Mouse (Mus musculus) cerebellum, adult (tissue): ENCODE measurements at regions not wholly inside any gene's neighbourhood (a gene's known extent, or its start where the extent isn't known, plus 50 kb on each side); places are given as distances from the start of the nearest gene placed in this dataset.

ENCODE experiments used
- ATAC-seq: cut with Nextera tagmentation; 2 replicates; pipeline ENCODE4 v1.9.2; 2017; ENCODE audit warnings: mild to moderate bottlenecking, moderate library complexity, mixed read lengths; ENCODE audit not compliant: insufficient number of reproducible peaks, low FRiP score, low TSS enrichment

GRCm38 (mm10) chr10:21672171-21672570 lies 79.2 kb downstream of the 1700020N01Rik start:
- no peak for ATAC-seq

DNA sequence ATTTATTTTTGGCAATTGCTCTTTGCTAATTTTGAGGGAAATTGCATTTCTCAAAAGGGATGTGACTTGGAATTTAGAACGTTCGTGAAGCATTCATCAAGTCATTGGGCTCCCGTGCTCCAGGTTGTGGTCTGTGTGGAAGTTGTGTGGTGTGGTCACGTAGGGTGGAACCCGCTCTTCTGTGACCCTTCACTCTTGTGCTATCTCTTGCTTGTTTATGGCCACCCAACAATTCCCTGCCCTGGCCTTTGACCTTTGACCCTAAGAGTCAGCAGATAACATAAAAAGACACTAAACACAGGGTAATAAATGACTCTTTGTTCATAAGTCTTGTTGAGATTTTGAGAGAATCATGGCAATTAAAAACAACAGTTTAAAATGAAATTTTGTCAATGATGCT lies 79.7 kb downstream of the 1700020N01Rik start:
- ATAC-seq = no peak

DNA sequence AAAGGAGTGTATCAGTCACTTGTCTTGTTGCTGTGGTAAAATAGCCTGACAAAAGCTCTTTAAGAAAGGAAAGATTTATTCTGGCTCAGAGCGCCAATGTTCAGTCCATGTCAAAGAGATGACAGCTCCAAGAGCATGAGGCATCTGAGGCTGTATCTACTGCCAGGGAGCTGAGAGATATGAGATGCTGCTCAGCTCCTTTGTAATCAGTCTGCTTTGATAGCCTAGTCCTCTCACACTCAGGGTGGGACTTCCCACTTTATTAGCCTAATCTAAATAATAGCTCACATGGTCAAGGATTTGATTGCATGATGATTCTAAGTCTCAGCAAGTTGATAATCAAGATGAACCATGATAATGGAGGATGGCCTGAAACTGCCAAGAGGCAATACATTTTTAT lies 80.9 kb downstream of the 1700020N01Rik start:
- ATAC-seq = no peak

DNA sequence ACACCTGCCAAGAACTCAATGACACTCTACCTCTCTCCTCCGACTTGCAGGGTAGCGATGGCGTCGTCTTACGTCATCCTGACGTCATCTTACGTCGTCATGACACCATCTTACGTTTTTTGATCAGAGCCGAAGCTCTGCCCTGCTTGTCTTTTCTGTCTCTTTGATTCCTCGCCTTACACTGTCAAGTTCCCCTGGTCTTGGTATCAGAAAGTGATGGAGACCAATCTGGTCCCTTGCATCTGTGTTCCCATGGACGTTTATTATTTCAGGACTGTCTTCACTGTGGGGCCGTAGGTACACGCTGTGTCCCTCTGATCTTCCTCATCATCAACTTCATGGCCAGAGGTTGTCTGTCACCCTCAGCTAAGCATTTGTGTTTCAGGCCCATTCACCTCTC lies 82.8 kb downstream of the 1700020N01Rik start:
- ATAC-seq = no peak

DNA sequence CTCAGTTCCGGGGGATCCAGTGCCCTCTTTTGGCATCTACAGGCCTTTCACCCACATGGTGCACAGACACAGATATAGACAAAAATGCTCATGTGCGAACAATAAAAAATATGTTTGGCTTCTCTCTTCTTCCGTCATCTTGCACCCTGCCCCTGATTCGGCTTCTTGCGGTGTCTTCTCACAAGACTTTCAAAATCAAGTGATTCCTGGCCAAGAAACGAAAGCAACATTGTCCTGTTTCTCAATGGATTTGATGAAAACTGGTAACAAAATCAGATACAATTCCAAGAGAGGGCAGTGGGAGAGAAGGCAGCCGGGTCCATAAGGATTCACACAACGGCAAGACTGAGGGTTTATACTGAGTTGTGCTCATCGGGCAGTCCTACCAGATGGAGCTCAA lies 85.0 kb downstream of the 1700020N01Rik start:
- no peak for ATAC-seq

GRCm38 (mm10) chr10:21678372-21678771 lies 85.4 kb downstream of the 1700020N01Rik start:
- ATAC-seq = no peak

- no peak for ATAC-seq
Observed at GRCm38 (mm10) chr10:21678811-21679451, 86.0 kb downstream of the 1700020N01Rik start.

DNA sequence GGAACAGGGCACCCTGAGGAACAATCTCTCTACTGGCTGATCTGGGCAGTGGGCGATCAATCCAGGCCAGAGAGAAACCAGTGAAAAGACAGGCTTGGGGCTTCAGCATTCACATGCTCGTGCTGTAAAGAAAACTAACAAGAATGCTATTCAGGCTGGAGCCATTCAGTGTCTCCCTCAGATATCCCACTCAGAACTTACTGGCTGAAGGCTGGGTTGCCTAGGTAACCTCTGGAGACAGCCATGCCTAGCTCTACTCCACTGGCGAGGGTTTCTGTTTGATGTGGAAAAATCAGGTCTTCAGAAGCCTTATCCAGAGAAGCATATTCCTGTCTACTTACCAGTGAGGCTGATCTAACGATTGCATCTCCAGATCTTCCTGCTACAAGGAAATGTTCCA lies 87.8 kb downstream of the 1700020N01Rik start:
- ATAC-seq = no peak

- ATAC-seq = no peak
Observed at GRCm38 (mm10) chr10:21684286-21685013, 91.5 kb downstream of the 1700020N01Rik start.

GRCm38 (mm10) chr10:21685122-21685798 lies 92.3 kb downstream of the 1700020N01Rik start:
- no peak for ATAC-seq

- no peak for ATAC-seq
Observed at GRCm38 (mm10) chr10:21686060-21686459, 93.1 kb downstream of the 1700020N01Rik start.

GRCm38 (mm10) chr10:21687484-21687883 lies 94.5 kb downstream of the 1700020N01Rik start:
- ATAC-seq = no peak

GRCm38 (mm10) chr10:21688513-21688912 lies 95.6 kb downstream of the 1700020N01Rik start:
- no peak for ATAC-seq

- no peak for ATAC-seq
Observed at GRCm38 (mm10) chr10:21689847-21690269, 96.9 kb downstream of the 1700020N01Rik start.

- ATAC-seq = no peak
Observed at GRCm38 (mm10) chr10:21695185-21695584, 102.2 kb downstream of the 1700020N01Rik start.

GRCm38 (mm10) chr10:21696671-21697070 lies 103.7 kb downstream of the 1700020N01Rik start:
- ATAC-seq = no peak

DNA sequence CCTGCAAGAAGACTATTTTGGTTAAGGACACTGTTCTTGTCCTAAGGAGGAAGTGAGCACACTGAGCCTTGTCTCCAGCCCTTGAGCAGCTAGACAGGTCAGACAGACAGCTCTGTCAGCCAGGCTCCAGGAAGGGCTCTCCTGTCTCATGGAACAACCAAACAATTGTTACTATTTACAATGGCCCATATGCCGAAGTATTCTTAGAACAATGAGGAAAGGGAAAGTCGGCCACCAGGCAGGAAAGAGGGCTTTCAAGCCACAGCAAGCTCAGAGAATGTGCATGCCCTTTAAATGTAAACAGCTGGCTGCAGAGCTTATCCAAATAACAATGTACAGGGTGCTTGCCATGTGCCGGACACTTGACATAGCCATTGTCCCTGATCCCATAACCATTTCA lies 108.6 kb downstream of the 1700020N01Rik start:
- no peak for ATAC-seq

DNA sequence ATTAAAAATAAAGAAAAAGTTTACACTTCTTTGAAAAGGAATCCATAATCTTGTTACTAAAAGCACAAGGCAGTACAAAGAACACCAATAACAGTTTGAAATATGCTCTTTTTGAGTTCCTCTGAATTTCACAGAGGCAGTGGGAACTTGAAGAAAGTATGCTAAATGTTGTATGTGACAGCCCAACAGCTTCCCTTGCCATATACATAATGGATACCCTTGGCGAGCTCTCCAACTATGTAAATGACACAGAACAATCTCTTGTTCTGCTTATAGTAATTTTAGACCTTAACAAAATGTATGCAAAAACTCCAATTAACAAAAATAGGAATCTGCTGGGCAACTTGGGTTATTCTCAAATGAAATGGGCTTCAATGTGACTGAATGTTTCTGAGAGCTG lies 109.2 kb downstream of the 1700020N01Rik start:
- no peak for ATAC-seq

- no peak for ATAC-seq
Observed at GRCm38 (mm10) chr10:21711866-21712265, 118.9 kb downstream of the 1700020N01Rik start.

- ATAC-seq = no peak
Observed at GRCm38 (mm10) chr10:21712828-21713227, 119.9 kb downstream of the 1700020N01Rik start.

DNA sequence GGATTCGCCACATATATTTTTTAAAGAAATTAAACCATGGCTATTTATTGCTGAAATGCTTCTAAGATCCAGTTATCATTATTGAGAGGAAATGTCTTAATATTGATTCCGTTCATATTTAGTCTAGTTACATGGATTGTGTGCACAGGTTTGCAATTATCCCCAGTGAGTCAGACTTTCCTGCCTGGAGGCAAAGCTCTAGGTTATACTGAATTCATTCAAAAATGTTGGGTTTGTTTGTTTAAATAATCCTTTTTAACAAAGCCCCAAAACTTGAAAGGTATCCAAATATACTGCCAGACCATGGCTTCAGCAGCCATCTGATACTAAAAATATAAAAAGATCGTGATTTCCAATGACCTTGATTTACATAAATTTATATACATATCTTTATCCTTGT lies 122.5 kb downstream of the 1700020N01Rik start:
- ATAC-seq = no peak
